Mouse (Mus musculus) stomach, postnatal 0 days (tissue): ENCODE measurements around the gene Reg3g. TPM values are rescaled to one million over a fixed set of nuclear protein-coding genes. Genes with fewer than 3 reads are reported as not detected.

ENCODE experiments used
- ATAC-seq: fragments of 200-750 bp; cut with Nextera tagmentation; 2 replicates; pipeline ENCODE4 v1.8.0; 2017; ENCODE audit not compliant: low FRiP score, low TSS enrichment
- DNase-seq: peaks from one replicate; pipeline ENCODE4 v3.0.0-alpha.2; 2016; ENCODE audit warnings: low spot score
- H3K27ac ChIP-seq: fragments of 300-500 bp; sonication (generic); replicated peaks from 2 replicates; pipeline ENCODE4 v1.5.1; 2014; ENCODE audit warnings: mild to moderate bottlenecking, control low read depth
- H3K27me3 ChIP-seq: fragments of 300-500 bp; sonication (generic); 2 replicates; pipeline ENCODE4 v1.6.1; 2014; ENCODE audit warnings: low read length; ENCODE audit not compliant: control insufficient read depth, insufficient read depth
- H3K36me3 ChIP-seq: fragments of 300-500 bp; sonication (generic); 2 replicates; pipeline ENCODE4 v1.6.1; 2014; ENCODE audit warnings: low read length, mixed read lengths; ENCODE audit not compliant: control insufficient read depth, insufficient read depth
- H3K4me1 ChIP-seq: fragments of 300-500 bp; sonication (generic); replicated peaks from 2 replicates; pipeline ENCODE4 v1.6.1; 2014; ENCODE audit warnings: antibody characterized with exemption; ENCODE audit not compliant: control insufficient read depth, insufficient read depth
- H3K4me2 ChIP-seq: fragments of 300-500 bp; sonication (generic); replicated peaks from 2 replicates; pipeline ENCODE4 v1.6.1; 2014; ENCODE audit warnings: low read depth, mild to moderate bottlenecking, control low read depth, moderate library complexity
- H3K4me3 ChIP-seq: fragments of 300-500 bp; sonication (generic); 2 replicates; pipeline ENCODE4 v1.5.1; 2014; ENCODE audit warnings: low read depth, low read length, control low read depth
- H3K9ac ChIP-seq: fragments of 300-500 bp; sonication (generic); 2 replicates; pipeline ENCODE4 v1.6.1; 2014; ENCODE audit warnings: mild to moderate bottlenecking, low read length, control low read depth, mixed read lengths
- H3K9me3 ChIP-seq: fragments of 300-500 bp; sonication (generic); 2 replicates; pipeline ENCODE4 v1.6.1; 2016; ENCODE audit warnings: low read length; ENCODE audit not compliant: control insufficient read depth
- CTCF ChIP-seq: IDR thresholded peaks from 2 replicates; pipeline ENCODE4 v1.5.1; 2016; ENCODE audit warnings: antibody characterized with exemption, low read depth, mild to moderate bottlenecking, moderate library complexity
- EP300 ChIP-seq: optimal IDR thresholded peaks from 2 replicates; pipeline ENCODE3; 2016; ENCODE audit warnings: antibody characterized with exemption
- WGBS: fragments of 180-500 bp; shearing (Covaris S2); extraction: QIAGEN DNeasy Blood & Tissue Kit; methylation state at CpG from one replicate; pipeline ENCODE4 v1.1.7; 2014; 5-methylcytosine and 5-hydroxymethylcytosine counted together
- polyA plus RNA-seq: library from polyadenylated mRNA; unstranded; fragments of >200 nt; fragmentation: Nextera tagmentation; extraction: Ambion mirVana; gene quantifications from 2 replicates; pipeline ENCODE4 v1.2.1, GENCODE M21; 2015

The Reg3g gene
- polyA plus RNA-seq = 2.0 and 4.0 TPM in 2 replicates

GRCm38 (mm10) chr6:78468772-78469171 lies at the start of gene Reg3g:
TSS of gene Reg3g (minus strand) at chr6:78468872.
- Histone ChIP-seq H3K36me3 (no peaks in the 10 kb centered on the region), H3K4me2 (no peak within 1 kb of the TSS), H3K9ac (no peak within 1 kb of the TSS), H3K27me3 (no peaks in the 10 kb centered on the region), H3K4me3 (no peak within 1 kb of the TSS), H3K4me1 (no peaks in the 10 kb centered on the region), H3K9me3 (no peaks in the 10 kb centered on the region), H3K27ac (no peak within 1 kb of the TSS)
- no peak for ATAC-seq
- 70% methylated on average over 2 of the region's 2 CpGs for WGBS
- TF ChIP-seq CTCF (no peak), EP300 (no peak)
- DNase-seq = no peak

- H3K4me3 ChIP-seq = no peak overlapping the region
- 63% methylated on average over 3 of the region's 3 CpGs for WGBS
- no peak overlapping the region for H3K4me2 ChIP-seq
- H3K9me3 ChIP-seq = no peaks in the 10 kb centered on the region
- TF ChIP-seq CTCF (peak; percentile 68), EP300 (no peak)
- no peaks in the 10 kb centered on the region for H3K27me3 ChIP-seq
- H3K9ac ChIP-seq = no peak overlapping the region
- no peaks in the 10 kb centered on the region for H3K36me3 ChIP-seq
- ATAC-seq (no peak), DNase-seq (no peak)
- no peak overlapping the region for H3K27ac ChIP-seq
- H3K4me1 ChIP-seq = no peaks in the 10 kb centered on the region
Measured at GRCm38 (mm10) chr6:78515777-78516446, 47.2 kb upstream of the Reg3g start.

GRCm38 (mm10) chr6:78512833-78513232 lies 44.2 kb upstream of the Reg3g start:
- Histone ChIP-seq H3K4me1 (no peaks in the 10 kb centered on the region), H3K4me2 (no peak overlapping the region), H3K27me3 (no peaks in the 10 kb centered on the region), H3K9ac (no peak overlapping the region), H3K4me3 (no peak overlapping the region), H3K9me3 (no peaks in the 10 kb centered on the region), H3K36me3 (no peaks in the 10 kb centered on the region), H3K27ac (no peak overlapping the region)
- DNase-seq (peak; percentile 58), ATAC-seq (no peak)
- 8% methylated on average over 3 of the region's 3 CpGs for WGBS
- peak; percentile 84 for TF ChIP-seq CTCF
- no peak for TF ChIP-seq EP300

GRCm38 (mm10) chr6:78510173-78510900 lies 41.7 kb upstream of the Reg3g start:
- no peak for ATAC-seq
- TF ChIP-seq CTCF (peak; percentile 42), EP300 (no peak)
- Histone ChIP-seq H3K27me3 (no peaks in the 10 kb centered on the region), H3K9ac (no peak overlapping the region), H3K36me3 (no peaks in the 10 kb centered on the region), H3K27ac (no peak overlapping the region), H3K9me3 (no peaks in the 10 kb centered on the region), H3K4me3 (no peak overlapping the region), H3K4me2 (no peak overlapping the region), H3K4me1 (no peaks in the 10 kb centered on the region)
- DNase-seq = no peak
- WGBS = 53% methylated on average over 3 of the region's 3 CpGs

GRCm38 (mm10) chr6:78505745-78506144 lies 37.1 kb upstream of the Reg3g start:
- no peak overlapping the region for H3K9ac ChIP-seq
- H3K4me2 ChIP-seq = no peak overlapping the region
- no peak overlapping the region for H3K4me3 ChIP-seq
- 69% methylated on average over 3 of the region's 3 CpGs for WGBS
- no peaks in the 10 kb centered on the region for H3K4me1 ChIP-seq
- TF ChIP-seq CTCF (no peak), EP300 (no peak)
- no peak overlapping the region for H3K27ac ChIP-seq
- H3K36me3 ChIP-seq = no peaks in the 10 kb centered on the region
- ATAC-seq (no peak), DNase-seq (no peak)
- H3K27me3 ChIP-seq = no peaks in the 10 kb centered on the region
- H3K9me3 ChIP-seq = no peaks in the 10 kb centered on the region

- Histone ChIP-seq H3K27ac (no peak overlapping the region), H3K9me3 (no peaks in the 10 kb centered on the region), H3K36me3 (no peaks in the 10 kb centered on the region), H3K4me2 (no peak overlapping the region), H3K27me3 (no peaks in the 10 kb centered on the region), H3K4me1 (no peaks in the 10 kb centered on the region), H3K9ac (no peak overlapping the region), H3K4me3 (no peak overlapping the region)
- TF ChIP-seq CTCF (no peak), EP300 (no peak)
- ATAC-seq (no peak), DNase-seq (no peak)
- 72% methylated on average over 3 of the region's 3 CpGs for WGBS
Measured at GRCm38 (mm10) chr6:78494633-78495032, 26.0 kb upstream of the Reg3g start.
